Comparison of ENCODE assay signal across 16 mouse cellular contexts in the genomic region with DNA sequence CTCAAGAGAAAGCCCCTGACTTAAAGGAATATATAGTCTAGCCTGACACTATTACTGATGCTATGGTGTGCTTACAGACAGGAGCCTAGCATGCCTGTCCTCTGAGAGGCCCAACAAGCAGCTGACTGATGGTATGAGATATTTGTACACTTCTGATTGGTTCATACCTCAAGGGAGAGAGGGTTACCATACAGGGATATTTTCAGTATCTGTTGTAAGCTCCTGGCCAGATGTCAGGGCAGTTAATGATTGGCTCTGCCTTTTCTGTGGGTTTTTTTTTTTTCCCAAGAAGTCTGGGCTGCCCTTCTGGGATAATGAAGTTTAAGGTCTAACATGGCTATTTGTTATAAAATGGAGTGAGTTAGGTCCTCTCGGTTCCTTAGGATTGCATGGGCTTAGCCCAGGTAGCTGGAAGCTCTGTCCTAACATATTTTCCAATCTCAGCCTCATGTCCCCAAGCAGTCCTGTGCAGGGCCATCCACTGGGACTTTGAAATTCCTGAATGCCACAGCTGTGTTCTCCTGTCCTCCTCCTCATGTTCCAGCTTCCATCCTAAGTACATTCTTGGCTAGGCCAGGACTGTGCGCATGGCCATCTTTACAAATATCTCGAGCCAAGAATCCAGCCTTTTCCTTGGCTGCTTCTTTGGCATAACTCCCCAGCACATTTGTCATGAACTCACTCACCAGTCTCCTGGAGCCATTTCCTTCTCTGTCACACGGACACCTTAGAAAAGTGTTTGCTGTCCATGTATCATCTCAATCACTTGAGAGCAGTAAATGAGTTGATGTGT.
DNase-seq lines count a peak whose midpoint lies in the region; ATAC-seq and TF ChIP-seq lines count a peak whose summit lies in the region.
"Had no signal": no experiment of that assay in that cellular context is flagged by ENCODE, and none has a peak within 500 bp of the region (broad histone marks: within the 10 kb centered on the region; RNA-seq: fewer than 3 reads in every experiment).

No protein-coding gene starts in this region.

- ATAC-seq in heart, embryonic 13.5 days (ENCODE audit: extremely low read depth, insufficient number of reproducible peaks, low FRiP score, low TSS enrichment) = no peak
- ATAC-seq in liver, postnatal 0 days = peak; percentile 72
- ATAC-seq in liver, embryonic 11.5 days (replicated peaks; ENCODE audit: low FRiP score) = no peak
- ATAC-seq in megakaryocyte-erythroid progenitor cell, adult 5-6 weeks (replicated peaks; ENCODE audit: low FRiP score, low TSS enrichment, poor library complexity, severe bottlenecking) = no peak
- ATAC-seq: forebrain, embryonic 15.5 days; intestine, postnatal 0 days had no signal

- no peak for TF ChIP-seq EP300 in liver, postnatal 0 days (IDR thresholded peaks at IDR 0.05; ENCODE audit: low read depth)

- no peaks in the 10 kb centered on the region for H3K27me3 ChIP-seq in heart, embryonic 13.5 days (replicated peaks)
- H3K27me3 ChIP-seq in liver, postnatal 0 days (ENCODE audit: insufficient read depth, low read length) = no peaks in the 10 kb centered on the region
- no peaks in the 10 kb centered on the region for H3K27me3 ChIP-seq in liver, embryonic 11.5 days (replicated peaks; ENCODE audit: control insufficient read depth, insufficient read depth, low read length)
- H3K27me3 ChIP-seq: forebrain, embryonic 15.5 days; hindbrain, embryonic 13.5 days had no signal

- H3K4me3 ChIP-seq in heart, embryonic 13.5 days = no peak overlapping the region
- H3K4me3 ChIP-seq in liver, postnatal 0 days (ENCODE audit: low read depth, low read length) = no peak overlapping the region
- H3K4me3 ChIP-seq in liver, embryonic 11.5 days (ENCODE audit: low read depth, low read length) = no peak overlapping the region
- H3K4me3 ChIP-seq: embryonic facial prominence, embryonic 10.5 days; erythroblast, embryonic 14.5 days; forebrain, embryonic 15.5 days; hindbrain, embryonic 13.5 days had no signal

- 0 out of 2 replicates have a peak overlapping the region, but pooled peaks have one; percentile 24 for H3K9ac ChIP-seq in heart, embryonic 13.5 days
- H3K9ac ChIP-seq in liver, postnatal 0 days (replicated peaks) = no peak overlapping the region
- no peak overlapping the region for H3K9ac ChIP-seq in liver, embryonic 11.5 days (ENCODE audit: low read depth, low read length)
- H3K9ac ChIP-seq: forebrain, embryonic 15.5 days; hindbrain, embryonic 13.5 days had no signal

- H3K9me3 ChIP-seq in heart, embryonic 13.5 days = no peaks in the 10 kb centered on the region
- no peaks in the 10 kb centered on the region for H3K9me3 ChIP-seq in liver, postnatal 0 days (ENCODE audit: low read length)
- H3K9me3 ChIP-seq in liver, embryonic 11.5 days (ENCODE audit: control insufficient read depth, low read length) = no peaks in the 10 kb centered on the region
- H3K9me3 ChIP-seq: embryonic facial prominence, embryonic 10.5 days; forebrain, embryonic 15.5 days; hindbrain, embryonic 13.5 days had no signal

- H3K36me3 ChIP-seq in heart, embryonic 13.5 days = no peaks in the 10 kb centered on the region
- H3K36me3 ChIP-seq in liver, postnatal 0 days (replicated peaks; ENCODE audit: insufficient read depth, low read length) = no peaks in the 10 kb centered on the region
- no peaks in the 10 kb centered on the region for H3K36me3 ChIP-seq in liver, embryonic 11.5 days (ENCODE audit: control insufficient read depth, insufficient read depth, low read length)
- H3K36me3 ChIP-seq: embryonic facial prominence, embryonic 10.5 days; forebrain, embryonic 15.5 days; hindbrain, embryonic 13.5 days had no signal

- DNase-seq in adrenal gland, postnatal 14 days = peak; percentile 13
- DNase-seq in adrenal gland, postnatal 10 days = no peak
- no peak for DNase-seq in heart, postnatal 14 days
- no peak for DNase-seq in liver, postnatal 0 days
- DNase-seq in liver, embryonic 11.5 days (ENCODE audit: low spot score) = no peak
- peak; percentile 47 for DNase-seq in lung, postnatal 10 days
- DNase-seq: cerebellum, postnatal 25 days; gastrocnemius, postnatal 36 days; liver had no signal

- TF ChIP-seq CTCF in liver, postnatal 0 days (IDR thresholded peaks at IDR 0.05; ENCODE audit: low read depth) = no peak

- WGBS in heart, embryonic 13.5 days = 59% methylated on average over 4 of the region's 4 CpGs
- WGBS in liver, postnatal 0 days (ENCODE audit: insufficient replicate concordance) = 74% methylated on average over 4 of the region's 4 CpGs
- WGBS in liver, embryonic 11.5 days = 74% methylated on average over 4 of the region's 4 CpGs

- no peak overlapping the region for H3K4me2 ChIP-seq in heart, embryonic 13.5 days
- H3K4me2 ChIP-seq in liver, postnatal 0 days (ENCODE audit: low read depth, low read length) = no peak overlapping the region
- no peak overlapping the region for H3K4me2 ChIP-seq in liver, embryonic 11.5 days
- H3K4me2 ChIP-seq: forebrain, embryonic 15.5 days; hindbrain, embryonic 13.5 days had no signal

- H3K27ac ChIP-seq in heart, embryonic 13.5 days (replicated peaks) = peak overlapping the region; percentile 87
- no peak overlapping the region for H3K27ac ChIP-seq in liver, postnatal 0 days (ENCODE audit: low read depth)
- no peak overlapping the region for H3K27ac ChIP-seq in liver, embryonic 11.5 days (ENCODE audit: low read depth, low read length)
- H3K27ac ChIP-seq: embryonic facial prominence, embryonic 10.5 days; forebrain, embryonic 15.5 days; hindbrain, embryonic 13.5 days had no signal

- peaks cover 35% of the 10 kb centered on the region for H3K4me1 ChIP-seq in heart, embryonic 13.5 days
- H3K4me1 ChIP-seq in liver, postnatal 0 days (ENCODE audit: insufficient read depth) = peaks cover 3% of the 10 kb centered on the region; the same call in 1 of the 2 replicates
- H3K4me1 ChIP-seq in liver, embryonic 11.5 days (replicated peaks; ENCODE audit: control insufficient read depth, insufficient read depth, low read length) = no peaks in the 10 kb centered on the region
- H3K4me1 ChIP-seq: embryonic facial prominence, embryonic 10.5 days; forebrain, embryonic 15.5 days had no signal

- intact Hi-C loops in heart, postnatal 14 days (cut with DNase I) = no loop called here

Comparison
In these comparisons a context has a peak if more than half of its experiments do, and no peak if none do; other contexts are left out.
1. DNase-seq: peak in adrenal gland, postnatal 14 days (single experiment) and lung, postnatal 10 days (single experiment); none in adrenal gland, postnatal 10 days (single experiment), heart, postnatal 14 days (0 of 2), liver, postnatal 0 days (single experiment) and liver, embryonic 11.5 days (single experiment).